Mouse (Mus musculus) neural tube, embryonic 11.5 days (tissue): ENCODE results near the gene Naa16. TPM values are rescaled to one million over a fixed set of nuclear protein-coding genes. Genes with fewer than 3 reads are reported as not detected.

Experiments
- ATAC-seq: fragments of 200-750 bp; cut with Nextera tagmentation; 2 replicates; pipeline ENCODE4 v1.8.0; 2017; ENCODE audit warnings: moderate number of reproducible peaks, mild to moderate bottlenecking, moderate TSS enrichment, moderate library complexity; ENCODE audit not compliant: insufficient read depth, low FRiP score, low TSS enrichment
- DNase-seq: peaks from one replicate; pipeline ENCODE4 v3.0.0-alpha.2; 2015; ENCODE audit warnings: low spot score
- H3K27ac ChIP-seq: fragments of 300-500 bp; sonication (generic); 2 replicates; pipeline ENCODE4 v1.5.1; 2014; ENCODE audit warnings: low read depth, mild to moderate bottlenecking, low read length
- H3K27me3 ChIP-seq: fragments of 300-500 bp; sonication (generic); 2 replicates; pipeline ENCODE4 v1.6.1; 2014; ENCODE audit warnings: mild to moderate bottlenecking, low read length, mixed read lengths; ENCODE audit not compliant: control insufficient read depth, insufficient read depth
- H3K36me3 ChIP-seq: fragments of 300-500 bp; sonication (generic); 2 replicates; pipeline ENCODE4 v1.6.1; 2014; ENCODE audit warnings: mild to moderate bottlenecking, low read length, moderate library complexity, mixed read lengths; ENCODE audit not compliant: control insufficient read depth, insufficient read depth
- H3K4me1 ChIP-seq: fragments of 300-500 bp; sonication (generic); 2 replicates; pipeline ENCODE4 v1.6.1; 2014; ENCODE audit warnings: low read length, mixed read lengths; ENCODE audit not compliant: control insufficient read depth, insufficient read depth
- H3K4me2 ChIP-seq: fragments of 300-500 bp; sonication (generic); 2 replicates; pipeline ENCODE4 v1.6.1; 2014; ENCODE audit warnings: low read depth, mild to moderate bottlenecking, moderate library complexity
- H3K4me3 ChIP-seq: fragments of 300-500 bp; sonication (generic); 2 replicates; pipeline ENCODE4 v1.5.1; 2014; ENCODE audit warnings: low read depth, low read length
- H3K9ac ChIP-seq: fragments of 300-500 bp; sonication (generic); 2 replicates; pipeline ENCODE4 v1.6.1; 2014; ENCODE audit warnings: mild to moderate bottlenecking, low read length
- H3K9me3 ChIP-seq: fragments of 300-500 bp; sonication (generic); 2 replicates; pipeline ENCODE4 v1.6.1; 2016; ENCODE audit warnings: low read length; ENCODE audit not compliant: control insufficient read depth
- WGBS: fragments of 180-500 bp; shearing (Covaris S2); extraction: QIAGEN DNeasy Blood & Tissue Kit; methylation state at CpG from one replicate; pipeline ENCODE4 v1.1.7; 2014; 5-methylcytosine and 5-hydroxymethylcytosine counted together
- polyA plus RNA-seq: library from polyadenylated mRNA; unstranded; fragments of >200 nt; fragmentation: Nextera tagmentation; extraction: Ambion mirVana; gene quantifications from 2 replicates; pipeline ENCODE4 v1.2.1, GENCODE M21; 2014

Naa16 gene
- polyA plus RNA-seq, 1 experiment from 2014 or later = 38.8 TPM

GRCm38 (mm10) chr14:79290683-79291425, 99.7 kb downstream of the Naa16 start:
- ATAC-seq (no peak), DNase-seq (no peak)
- H3K9me3 ChIP-seq = no peaks in the 10 kb centered on the region
- no peaks in the 10 kb centered on the region for H3K36me3 ChIP-seq
- H3K4me1 ChIP-seq = peaks cover 5% of the 10 kb centered on the region; the same call in 1 of the 2 replicates
- H3K27me3 ChIP-seq = no peaks in the 10 kb centered on the region
- WGBS = 25% methylated on average over 15 of the region's 15 CpGs
- no peak overlapping the region for H3K9ac ChIP-seq
- no peak overlapping the region for H3K4me3 ChIP-seq
- no peak overlapping the region for H3K4me2 ChIP-seq
- H3K27ac ChIP-seq = no peak overlapping the region

- H3K36me3 ChIP-seq = no peaks in the 10 kb centered on the region
- WGBS = 44% methylated on average over 9 of the region's 9 CpGs
- no peak overlapping the region for H3K4me2 ChIP-seq
- H3K9ac ChIP-seq = no peak overlapping the region
- ATAC-seq (no peak), DNase-seq (no peak)
- no peak overlapping the region for H3K4me3 ChIP-seq
- H3K4me1 ChIP-seq = peaks cover 5% of the 10 kb centered on the region; the same call in 1 of the 2 replicates
- no peaks in the 10 kb centered on the region for H3K9me3 ChIP-seq
- no peaks in the 10 kb centered on the region for H3K27me3 ChIP-seq
- H3K27ac ChIP-seq = no peak overlapping the region
Measured at GRCm38 (mm10) chr14:79289909-79290308, 100.7 kb downstream of the Naa16 start.

- Histone ChIP-seq H3K4me3 (no peak overlapping the region), H3K4me1 (peaks cover 4% of the 10 kb centered on the region; the same call in 1 of the 2 replicates), H3K27ac (no peak overlapping the region), H3K27me3 (no peaks in the 10 kb centered on the region), H3K36me3 (no peaks in the 10 kb centered on the region), H3K9me3 (no peaks in the 10 kb centered on the region), H3K4me2 (no peak overlapping the region), H3K9ac (no peak overlapping the region)
- 78% methylated on average over 3 of the region's 3 CpGs for WGBS
- DNase-seq (no peak), ATAC-seq (no peak)
Measured at GRCm38 (mm10) chr14:79288280-79288679, 102.3 kb downstream of the Naa16 start.

GRCm38 (mm10) chr14:79287251-79287863, 103.2 kb downstream of the Naa16 start:
- Histone ChIP-seq H3K9ac (no peak overlapping the region), H3K4me3 (no peak overlapping the region), H3K4me1 (peaks cover 3% of the 10 kb centered on the region; the same call in 1 of the 2 replicates), H3K27ac (no peak overlapping the region), H3K4me2 (no peak overlapping the region), H3K9me3 (no peaks in the 10 kb centered on the region), H3K27me3 (no peaks in the 10 kb centered on the region), H3K36me3 (no peaks in the 10 kb centered on the region)
- DNase-seq (no peak), ATAC-seq (no peak)
- 88% methylated on average over 7 of the region's 7 CpGs for WGBS

- 97% methylated on average over 5 of the region's 5 CpGs for WGBS
- Histone ChIP-seq H3K4me3 (no peak overlapping the region), H3K27ac (no peak overlapping the region), H3K4me1 (peaks cover under 1% of the 10 kb centered on the region; the same call in 1 of the 2 replicates), H3K4me2 (no peak overlapping the region), H3K9me3 (no peaks in the 10 kb centered on the region), H3K27me3 (no peaks in the 10 kb centered on the region), H3K9ac (no peak overlapping the region), H3K36me3 (no peaks in the 10 kb centered on the region)
- ATAC-seq (no peak), DNase-seq (no peak)
Measured at GRCm38 (mm10) chr14:79285549-79285948, 105.0 kb downstream of the Naa16 start.

- Histone ChIP-seq H3K27ac (no peak overlapping the region), H3K36me3 (no peaks in the 10 kb centered on the region), H3K27me3 (no peaks in the 10 kb centered on the region), H3K9me3 (no peaks in the 10 kb centered on the region), H3K4me1 (no peaks in the 10 kb centered on the region), H3K9ac (no peak overlapping the region), H3K4me3 (no peak overlapping the region), H3K4me2 (no peak overlapping the region)
- WGBS = 87% methylated on average over 4 of the region's 4 CpGs
- ATAC-seq (no peak), DNase-seq (no peak)
Measured at GRCm38 (mm10) chr14:79284616-79285015, 106.0 kb downstream of the Naa16 start.

- Histone ChIP-seq H3K9ac (no peak overlapping the region), H3K4me3 (no peak overlapping the region), H3K27ac (no peak overlapping the region), H3K36me3 (no peaks in the 10 kb centered on the region), H3K4me2 (no peak overlapping the region), H3K9me3 (no peaks in the 10 kb centered on the region), H3K27me3 (no peaks in the 10 kb centered on the region), H3K4me1 (no peaks in the 10 kb centered on the region)
- WGBS = 93% methylated on average over 7 of the region's 7 CpGs
- ATAC-seq (no peak), DNase-seq (no peak)
Measured at GRCm38 (mm10) chr14:79283952-79284351, 106.6 kb downstream of the Naa16 start.

- no peaks in the 10 kb centered on the region for H3K4me1 ChIP-seq
- H3K36me3 ChIP-seq = no peaks in the 10 kb centered on the region
- H3K4me3 ChIP-seq = no peak overlapping the region
- H3K9ac ChIP-seq = no peak overlapping the region
- ATAC-seq = no peak
- DNase-seq = no peak
- H3K27me3 ChIP-seq = no peaks in the 10 kb centered on the region
- H3K27ac ChIP-seq = no peak overlapping the region
- H3K9me3 ChIP-seq = no peaks in the 10 kb centered on the region
- 92% methylated on average over 9 of the region's 9 CpGs for WGBS
- no peak overlapping the region for H3K4me2 ChIP-seq
Measured at GRCm38 (mm10) chr14:79281894-79282553, 108.6 kb downstream of the Naa16 start.
